Mouse (Mus musculus) lung, postnatal 4 days (tissue): ENCODE measurements around the gene Mrpl33.

Source experiments
- DNase-seq, 2 experiments: peaks; one replicate each; pipeline ENCODE4 v3.0.0; 2021

Gene Mrpl33

GRCm38 (mm10) chr5:31699397-31699796, 102.7 kb downstream of the Mrpl33 start:
- no peak for DNase-seq

DNA sequence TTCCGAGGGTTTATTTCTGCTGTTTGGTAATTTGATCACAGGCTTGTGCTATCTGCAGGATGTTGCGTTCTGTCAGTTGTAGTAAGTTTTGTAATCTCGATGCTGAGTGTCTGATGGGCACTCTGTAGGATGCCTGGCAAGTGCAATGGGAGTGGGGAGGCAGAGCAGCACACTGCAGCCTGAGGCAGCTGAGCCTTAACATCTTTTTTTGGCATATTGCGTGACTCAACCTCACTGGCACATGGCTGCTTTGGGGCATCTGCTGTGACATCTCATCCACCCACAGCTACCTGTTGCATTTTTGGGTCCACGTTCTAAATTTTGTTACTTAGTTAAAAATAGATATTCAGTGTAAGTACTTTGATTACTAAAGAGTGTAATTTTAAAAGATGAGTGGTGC, 108.2 kb downstream of the Mrpl33 start:
- DNase-seq = no peak

GRCm38 (mm10) chr5:31706826-31707225, 110.1 kb downstream of the Mrpl33 start:
- no peak for DNase-seq

DNA sequence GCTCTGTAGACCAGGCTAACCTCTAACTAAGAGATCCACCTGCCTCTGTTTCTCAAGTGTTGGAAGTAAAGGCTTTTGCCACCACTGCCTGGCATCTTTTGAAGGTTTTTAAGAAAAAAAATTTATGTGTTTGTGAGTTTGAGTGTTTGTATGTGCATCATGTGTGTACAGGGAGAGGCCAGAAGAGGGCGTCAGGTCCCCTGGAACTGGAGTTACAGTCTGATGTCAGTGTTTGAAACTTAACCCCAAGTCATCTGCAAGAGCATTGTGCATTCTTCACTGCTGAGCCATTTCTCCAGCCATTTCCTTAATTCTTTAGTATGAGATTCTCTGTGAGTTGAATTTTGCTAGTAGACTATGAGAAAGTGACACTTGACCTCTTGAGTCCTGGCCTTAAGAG, 112.7 kb downstream of the Mrpl33 start:
- DNase-seq = peak in 1 of 2 experiments; percentile 21

GRCm38 (mm10) chr5:31713280-31713711, 116.6 kb downstream of the Mrpl33 start:
- no peak for DNase-seq

DNA sequence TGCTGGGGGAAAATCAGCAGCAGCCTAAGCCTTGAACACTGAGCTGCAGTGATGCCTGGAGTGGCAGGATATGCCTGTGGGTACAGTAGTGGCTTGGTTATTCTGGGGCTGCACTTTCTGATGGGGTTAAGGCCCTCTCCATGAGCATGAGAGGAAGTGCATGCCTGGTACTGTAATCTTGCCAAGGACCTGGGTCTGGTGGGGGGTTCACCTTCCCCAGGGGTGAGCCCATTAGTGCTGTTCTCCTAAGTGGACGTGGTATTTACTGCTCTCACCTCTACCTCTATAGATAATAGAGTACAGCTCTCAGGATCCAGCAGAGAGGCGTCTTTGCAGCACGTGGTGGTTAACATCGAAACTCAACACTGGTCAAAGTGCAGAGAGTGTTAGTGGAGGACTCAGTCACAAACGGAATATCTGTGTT, 117.1 kb downstream of the Mrpl33 start:
- no peak for DNase-seq
